Mouse (Mus musculus) left cerebral cortex, postnatal 10 days (tissue): ENCODE results near the gene Zfp771. TPM values are rescaled to one million over a fixed set of nuclear protein-coding genes. Genes with fewer than 3 reads are reported as not detected.
A peak's percentile ranks its signal among the peaks of the same experiment; 100 is the strongest.

ENCODE experiments used
- DNase-seq, 2 experiments: peaks; one replicate each; pipeline ENCODE4 v3.0.0; 2021 to 2022; ENCODE audit warnings: low spot score in 2 of 2, mixed read lengths in 1 of 2; ENCODE audit errors: extremely low spot score in 1 of 2
- intact Hi-C: fragments of 180-260 bp; cut with DNase I; formaldehyde crosslinking; loops from one replicate; pipeline ENCODE4 v1.15.1; 2025
- total RNA-seq, 2 experiments: library from RNA; stranded (reverse); gene quantifications; 2 replicates each; pipeline ENCODE4 v1.2.3; 2021

Gene Zfp771
- total RNA-seq, 2 experiments from 2014 or later, result 53.6 to 65.0 TPM

DNA sequence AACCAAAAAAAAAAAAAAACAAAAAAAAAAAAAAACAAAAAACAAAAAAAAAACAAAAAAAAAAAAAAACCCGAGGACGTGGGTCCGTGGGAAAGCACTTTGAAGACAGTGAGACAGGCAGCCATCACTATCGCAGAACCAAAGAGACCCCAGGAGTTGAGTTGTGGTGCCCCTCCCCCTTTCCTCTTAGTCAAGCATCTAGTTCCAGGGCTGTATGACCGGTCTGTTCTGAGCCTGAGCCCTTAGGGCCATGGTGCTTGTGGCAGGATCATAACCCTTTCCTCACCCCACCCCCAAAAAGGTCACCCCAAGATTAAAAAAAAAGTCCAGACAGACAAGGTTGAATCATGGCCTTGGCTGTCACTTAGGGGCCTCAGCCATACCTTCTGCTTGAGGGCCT lies 27.8 kb upstream of the Zfp771 start:
- no peak for DNase-seq
- intact Hi-C loops, result no loop called here

DNA sequence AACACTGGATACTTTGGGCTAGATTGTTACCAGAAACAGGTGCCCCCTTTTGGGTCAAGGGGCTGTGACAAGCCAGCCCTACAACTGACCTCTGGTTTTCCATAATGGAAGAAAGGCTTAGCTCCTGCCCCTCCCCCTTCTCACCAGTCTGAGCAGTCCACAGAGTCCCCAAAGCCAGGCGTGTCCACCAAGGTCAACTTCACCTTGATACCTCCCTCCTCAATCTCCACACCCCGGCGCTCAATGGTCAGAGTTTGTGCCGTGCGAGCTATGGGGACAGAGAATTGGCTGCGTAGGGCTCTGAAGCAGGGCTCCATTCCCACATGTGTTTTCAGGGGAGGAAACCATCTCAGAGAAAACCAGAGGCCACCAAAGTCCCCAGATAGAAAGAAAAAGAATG lies 26.6 kb upstream of the Zfp771 start:
- intact Hi-C loops, result no loop called here

DNA sequence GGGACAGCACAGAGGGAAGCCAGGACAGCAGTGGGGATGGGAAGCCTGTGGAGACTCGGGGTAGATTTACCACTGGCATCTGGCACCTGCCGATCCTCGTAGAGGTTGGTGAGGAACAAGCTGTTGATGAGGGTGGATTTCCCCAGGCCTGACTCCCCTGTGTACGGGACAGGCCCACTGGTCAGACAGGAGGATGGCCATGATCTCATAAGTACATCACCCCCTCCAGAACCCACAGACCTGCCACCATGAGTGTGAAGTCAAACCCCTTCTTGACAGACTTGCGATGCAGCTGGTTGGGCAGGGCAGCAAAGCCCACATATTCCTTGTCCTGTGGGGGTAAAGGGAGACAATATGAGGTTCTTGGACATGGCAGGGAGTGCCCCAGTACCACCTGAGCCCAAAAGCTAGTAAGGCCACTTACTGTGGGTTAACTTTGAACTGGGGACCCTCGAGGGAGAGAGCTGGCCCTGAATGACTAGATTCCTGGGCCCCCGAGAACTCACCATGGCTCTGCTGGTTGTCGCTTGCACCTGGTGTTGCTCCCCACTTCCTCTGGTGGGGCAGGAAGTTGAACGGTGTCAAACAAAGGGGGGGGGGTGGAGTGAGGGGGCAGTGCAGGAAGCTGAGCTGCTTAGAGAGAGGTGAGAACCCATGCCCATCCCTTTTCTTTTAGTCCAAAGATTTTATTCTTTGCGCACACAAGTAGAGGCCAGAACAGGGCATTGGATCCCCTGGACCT lies 26.0 kb upstream of the Zfp771 start:
- no peak for DNase-seq
- intact Hi-C loops, result no loop called here

More for the DNA sequence above, 26.6 kb upstream of the Zfp771 start:
- DNase-seq, result no peak

DNA sequence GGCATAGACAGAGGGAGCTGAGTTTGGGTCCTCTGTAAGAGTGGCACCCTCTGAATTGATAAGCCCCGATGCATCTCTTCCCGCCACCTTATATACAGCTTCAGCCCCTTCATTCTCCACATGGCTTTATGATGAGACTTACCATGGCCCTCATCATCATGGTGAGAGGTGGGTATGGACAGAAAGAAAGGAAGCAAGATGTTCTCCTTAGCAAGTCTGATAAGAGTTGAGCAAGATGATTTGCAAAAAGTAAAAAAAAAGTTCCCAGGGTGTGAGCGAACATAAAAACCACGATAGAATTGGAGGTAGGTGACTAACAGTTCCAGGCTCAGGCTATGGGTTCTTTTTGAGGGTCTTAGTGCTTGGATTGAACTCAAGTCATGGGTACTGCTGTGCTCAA lies 25.4 kb upstream of the Zfp771 start:
- DNase-seq, result no peak
- intact Hi-C loops, result no loop called here

DNA sequence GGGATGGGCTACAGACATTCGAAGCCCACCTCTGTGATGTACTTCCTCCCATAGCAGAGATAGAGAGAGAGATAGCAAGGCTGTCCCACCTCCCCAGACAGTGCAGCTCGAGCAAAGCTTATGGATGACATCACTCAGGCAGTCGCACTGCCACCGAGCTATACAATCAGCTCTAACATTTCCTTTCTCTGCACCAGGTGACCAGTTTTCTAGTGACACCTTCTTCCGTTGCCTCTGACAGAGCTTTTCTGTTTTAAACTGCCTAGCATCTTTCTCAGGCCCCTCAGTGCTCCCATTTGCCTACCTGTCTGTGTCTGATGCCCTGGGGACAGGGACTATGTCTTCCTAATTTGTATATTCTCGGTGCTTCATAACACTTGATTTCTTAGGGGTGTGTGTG lies 23.6 kb upstream of the Zfp771 start:
- DNase-seq, result no peak
- intact Hi-C loops, result no loop called here

DNA sequence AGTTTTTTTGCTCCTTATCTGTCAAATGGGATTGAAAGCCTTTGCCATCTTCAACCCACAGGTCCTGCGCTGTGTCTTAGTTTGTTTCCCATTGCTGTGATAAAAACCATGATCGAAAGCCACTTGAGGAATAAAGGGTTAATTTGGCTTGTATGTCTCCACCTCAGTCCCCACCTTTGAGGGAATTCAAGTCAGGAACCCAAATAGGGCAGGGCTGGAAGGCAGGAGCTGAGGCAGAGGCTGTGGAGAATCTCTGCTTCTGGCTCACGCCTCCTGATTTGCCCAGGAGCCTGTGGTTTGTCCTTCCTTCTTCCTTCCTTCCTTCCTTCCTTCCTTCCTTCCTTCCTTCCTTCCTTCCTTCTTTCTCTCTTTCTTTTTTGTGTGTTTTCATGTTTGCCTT lies 21.0 kb upstream of the Zfp771 start:
- intact Hi-C loops, result no loop called here
- no peak for DNase-seq

DNA sequence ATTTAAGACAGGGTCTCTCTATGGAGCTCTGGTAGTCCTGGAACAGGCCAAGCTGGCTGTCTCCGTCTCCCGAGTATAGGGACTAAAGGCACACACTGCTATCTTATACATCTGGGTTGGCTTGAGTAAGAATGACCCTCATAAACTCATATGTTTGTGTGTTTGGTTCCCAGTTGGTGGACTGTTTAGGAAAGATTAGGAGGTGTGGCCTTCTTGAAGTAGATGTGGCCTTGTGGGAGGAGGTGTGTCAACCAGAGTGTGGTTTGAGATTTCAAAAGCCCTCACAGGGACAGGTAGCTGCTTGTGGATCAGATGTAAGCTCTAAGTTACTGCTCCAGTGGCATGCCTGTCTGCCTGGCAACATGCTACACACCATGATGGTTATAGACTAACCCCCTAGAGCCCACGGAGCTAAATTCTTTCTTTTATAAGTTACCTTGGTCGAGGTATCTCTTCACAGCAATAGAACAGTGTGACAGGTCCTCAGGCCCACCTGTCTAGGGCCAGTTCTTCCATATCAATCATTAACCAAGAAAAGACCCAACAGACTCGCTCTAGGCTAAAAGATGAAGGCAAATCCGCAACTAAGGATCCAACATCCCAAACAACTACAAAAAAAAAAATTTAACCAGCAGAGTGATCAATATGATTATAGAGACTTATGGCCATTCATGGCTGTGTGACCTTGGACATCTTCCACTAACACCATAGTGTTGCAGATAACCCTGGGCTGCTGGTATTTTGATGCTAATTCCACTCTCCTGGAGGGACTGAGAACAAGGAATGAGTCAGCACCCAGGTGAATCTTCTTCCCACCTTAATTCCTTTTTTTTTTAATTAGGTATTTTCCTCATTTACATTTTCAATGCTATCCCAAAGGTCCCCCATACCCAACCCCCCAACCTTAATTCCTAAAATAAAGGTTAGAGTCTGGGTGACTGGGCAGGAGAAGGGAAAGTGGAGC lies 20.3 kb upstream of the Zfp771 start:
- intact Hi-C loops, result no loop called here
- DNase-seq, result no peak

DNA sequence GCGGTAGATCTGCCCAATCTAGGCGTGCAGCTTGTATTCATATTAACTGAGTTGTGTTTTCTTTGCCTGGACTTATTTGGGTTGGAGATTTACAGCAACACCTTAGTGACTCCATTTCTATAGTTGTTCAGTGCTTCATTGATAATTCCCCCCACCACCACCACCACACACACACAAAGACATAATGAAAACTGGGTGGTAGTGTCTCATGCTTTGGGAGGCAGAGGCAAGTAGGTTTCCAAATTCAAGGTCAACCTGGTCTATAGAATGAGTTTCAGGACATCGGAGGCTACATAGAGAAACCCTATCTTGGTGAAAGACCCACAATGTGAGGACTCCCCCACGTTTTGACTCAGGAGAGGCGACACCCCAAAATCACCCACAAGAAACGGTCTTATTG lies 19.5 kb upstream of the Zfp771 start:
- intact Hi-C loops, result no loop called here
- no peak for DNase-seq

DNA sequence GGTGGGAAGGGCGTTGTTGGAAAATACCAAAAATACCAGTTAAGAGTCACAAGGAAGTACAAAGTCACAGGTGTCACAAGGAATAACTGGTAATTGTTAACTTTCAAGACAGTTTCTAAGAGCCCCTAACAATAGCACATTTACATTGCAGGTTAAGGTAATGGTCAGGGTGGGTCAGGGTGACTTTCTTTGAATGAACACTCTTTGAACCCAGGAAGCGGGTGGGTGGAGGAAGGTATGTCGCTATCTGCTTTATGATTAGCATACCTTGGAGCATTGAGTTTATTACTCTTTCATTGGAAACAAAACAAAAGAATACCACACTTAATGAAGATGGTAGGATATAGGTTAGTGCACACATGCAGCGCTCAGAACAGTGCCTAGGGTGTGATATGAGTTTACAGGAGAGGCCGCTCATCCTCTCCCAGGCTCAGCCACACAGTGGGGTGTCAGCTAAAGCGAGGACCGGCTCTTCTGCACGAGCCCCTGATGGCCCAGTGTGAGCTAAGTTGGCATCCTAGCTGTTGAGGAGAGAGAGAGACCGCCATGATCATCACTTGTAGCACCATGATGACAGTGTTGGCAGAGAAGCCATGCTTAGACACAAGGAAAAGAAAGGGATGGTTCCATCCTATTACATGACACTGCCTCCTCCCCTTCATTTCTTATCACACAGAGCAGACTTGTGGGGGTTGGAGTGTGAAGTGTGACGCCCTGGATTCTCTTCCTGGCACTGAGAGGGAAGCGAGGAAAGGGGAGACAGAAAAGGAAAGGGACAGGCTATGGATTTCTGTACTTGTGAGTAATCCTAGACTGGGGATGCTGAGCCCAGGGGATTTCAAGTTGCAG lies 18.7 kb upstream of the Zfp771 start:
- intact Hi-C loops, result no loop called here
- no peak for DNase-seq

DNA sequence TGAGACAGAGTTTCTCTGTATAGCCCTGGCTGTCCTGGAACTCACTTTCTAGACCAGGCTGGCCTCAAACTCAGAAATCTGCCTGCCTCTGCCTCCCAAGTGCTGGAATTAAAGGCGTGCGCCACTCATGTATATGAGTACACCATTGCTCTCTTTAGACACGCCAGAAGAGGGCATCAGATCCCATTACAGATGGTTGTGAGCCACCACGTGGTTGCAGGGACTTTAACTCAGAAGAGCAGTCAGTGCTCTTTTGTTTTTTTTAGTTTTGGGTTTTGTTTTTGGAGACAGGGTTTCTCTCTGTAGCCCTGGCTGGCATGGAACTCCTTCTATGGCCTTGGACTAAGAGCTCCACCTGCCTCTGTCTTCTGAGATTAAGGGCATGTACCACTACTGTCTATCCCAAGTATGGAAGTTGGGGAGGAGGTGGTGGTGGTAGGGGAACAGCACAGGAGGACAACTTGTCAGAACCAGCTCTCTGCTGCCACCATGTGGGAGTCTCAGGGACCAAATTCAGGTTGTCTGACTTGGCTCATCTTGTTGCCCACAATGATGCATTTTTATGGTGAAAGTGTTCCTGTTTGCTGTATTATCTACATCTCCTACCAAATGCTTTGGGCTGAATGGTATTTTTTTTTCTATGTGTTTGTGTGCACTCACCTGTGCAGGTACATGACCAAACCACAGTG lies 15.3 kb upstream of the Zfp771 start:
- DNase-seq, result peak; percentile 68 to 84
- intact Hi-C loops, result no loop called here

DNA sequence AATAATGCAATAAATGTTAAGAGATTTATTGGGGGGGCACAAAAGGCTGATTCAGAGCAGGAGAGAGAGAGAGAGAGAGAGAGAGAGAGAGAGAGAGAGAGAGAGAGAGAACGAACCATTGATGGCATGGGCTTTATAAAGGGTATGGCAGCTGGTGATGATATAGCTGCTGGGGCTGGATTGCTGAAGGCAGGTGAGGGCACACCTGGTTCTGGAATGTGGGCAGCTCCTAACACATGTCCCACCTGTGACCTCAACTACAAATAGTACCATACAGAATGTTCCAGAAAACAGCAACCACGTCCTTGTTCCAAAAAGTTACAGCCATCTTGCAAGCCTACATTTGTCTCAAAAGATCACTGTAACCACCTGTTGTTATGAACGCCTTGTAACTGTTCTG lies 12.7 kb upstream of the Zfp771 start:
- DNase-seq, result no peak
- intact Hi-C loops, result no loop called here

DNA sequence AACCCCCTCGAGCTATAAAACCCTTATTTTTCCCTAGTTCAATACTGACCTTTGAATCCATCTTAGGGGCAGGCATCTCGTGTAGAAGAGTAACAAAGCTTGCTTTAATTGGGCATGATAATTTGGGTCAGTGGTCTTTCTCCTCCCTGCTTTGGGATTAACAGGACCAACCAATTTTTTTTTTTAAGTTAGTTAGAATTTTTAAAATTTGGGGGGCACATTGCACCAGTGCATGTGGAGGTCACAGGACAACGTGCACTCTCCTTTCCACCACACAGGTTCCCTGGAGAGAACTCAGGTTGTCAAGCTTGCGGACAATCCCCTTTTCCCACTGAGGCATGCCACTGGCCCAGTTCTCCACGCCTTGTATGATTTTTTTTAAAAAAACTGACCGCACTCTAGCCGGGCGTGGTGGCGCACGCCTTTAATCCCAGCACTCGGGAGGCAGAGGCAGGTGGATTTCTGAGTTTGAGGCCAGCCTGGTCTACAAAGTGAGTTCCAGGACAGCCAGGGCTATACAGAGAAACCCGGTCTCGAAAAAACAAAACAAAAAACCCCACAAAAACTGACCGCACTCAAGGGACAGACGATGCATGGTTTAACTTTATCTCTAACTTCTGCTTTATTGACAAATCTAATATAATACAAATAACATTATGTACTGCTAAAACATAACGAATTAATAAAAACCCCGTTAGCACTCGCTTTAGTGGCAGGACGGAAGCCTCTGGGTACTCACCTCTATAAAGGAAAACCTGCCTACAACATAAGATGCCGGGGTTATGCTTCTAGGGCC lies 12.1 kb upstream of the Zfp771 start:
- no peak for DNase-seq
- intact Hi-C loops, result no loop called here

DNA sequence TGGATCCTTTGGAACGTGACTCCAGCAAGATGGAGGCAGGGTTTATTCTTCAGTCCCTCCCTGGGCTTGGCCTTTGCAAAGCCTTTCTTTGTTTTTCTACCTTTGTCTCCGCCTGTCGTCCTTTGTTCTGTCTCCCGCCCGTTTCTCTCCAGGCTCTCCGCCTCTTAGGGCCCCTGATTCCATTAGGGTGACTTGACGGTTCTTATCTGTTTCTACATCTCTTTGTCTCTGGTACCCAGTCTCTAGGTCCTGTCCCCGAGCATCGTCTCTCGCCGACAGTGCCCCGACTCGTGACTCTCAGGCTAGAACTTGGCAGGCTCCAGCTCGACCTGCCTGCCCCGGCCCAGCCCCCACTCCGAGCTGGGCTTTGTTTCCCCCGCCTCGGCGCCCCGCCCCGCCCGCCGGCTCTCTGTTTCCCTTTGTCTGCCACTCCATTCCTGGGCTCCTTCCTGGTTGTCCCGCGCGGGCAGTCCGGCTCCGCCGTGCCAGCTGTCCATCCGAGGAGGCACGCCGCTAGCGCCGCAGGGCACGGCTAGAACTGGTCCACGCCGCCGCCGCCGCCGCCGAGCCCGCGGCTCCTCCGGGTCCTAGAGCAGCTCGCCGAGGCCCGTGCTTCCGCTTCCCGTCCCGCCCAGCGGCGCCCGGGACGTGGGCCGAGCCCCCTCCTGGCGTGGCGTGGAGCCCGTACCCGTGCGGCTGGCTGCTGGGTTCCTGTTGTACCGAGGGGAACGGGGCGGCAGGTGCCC lies 11.3 kb upstream of the Zfp771 start, which contains the start of the genes Zfp553 and Sept1:
Gene Zfp553, plus strand, starts transcription at position 440 of the 746 bp plus-strand sequence.
Gene Sept1, minus strand, starts transcription at position 509 of the 746 bp plus-strand sequence.
- intact Hi-C loops, result no loop called here
- peak; percentile 67 to 90 for DNase-seq

DNA sequence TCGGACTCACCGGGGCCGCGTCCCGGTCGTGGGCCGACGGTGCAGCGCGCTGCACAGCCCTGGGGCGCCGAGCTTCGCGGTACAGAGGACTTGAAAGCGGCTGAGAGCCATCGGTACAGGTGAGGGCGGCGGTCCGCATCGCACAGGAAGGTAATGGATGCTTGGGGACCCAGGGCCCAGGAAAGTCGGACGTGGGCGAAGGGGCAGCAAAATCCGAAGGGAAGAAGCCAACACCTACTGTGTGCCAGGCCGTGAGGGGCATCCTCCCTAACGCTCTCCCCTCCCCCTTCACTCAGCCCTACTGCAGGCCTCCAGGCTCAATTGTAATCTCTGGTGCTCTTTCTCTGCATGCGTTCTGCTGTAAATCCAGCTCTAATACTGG lies 10.7 kb upstream of the Zfp771 start:
- intact Hi-C loops, result no loop called here
- DNase-seq, result no peak

DNA sequence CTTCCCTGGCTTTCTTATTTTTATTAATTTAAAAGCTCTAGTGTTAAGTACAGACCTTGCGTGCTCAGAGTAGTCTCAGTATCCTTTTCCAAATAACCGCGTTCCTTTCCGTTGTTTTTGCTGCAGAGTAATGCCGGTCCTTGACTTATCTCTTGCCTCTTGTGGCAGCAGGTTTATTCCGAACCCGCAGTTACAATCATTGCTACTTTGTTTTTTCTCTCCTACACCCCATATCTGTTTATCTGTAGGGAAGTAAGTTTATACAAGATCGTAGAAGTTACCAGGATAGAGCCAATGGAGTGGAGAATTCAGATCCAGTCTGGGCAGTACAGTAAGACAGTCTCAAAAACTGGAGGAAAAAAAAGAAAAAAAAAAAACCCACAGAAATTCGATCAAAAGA lies 10.3 kb upstream of the Zfp771 start:
- intact Hi-C loops, result no loop called here
- no peak for DNase-seq

DNA sequence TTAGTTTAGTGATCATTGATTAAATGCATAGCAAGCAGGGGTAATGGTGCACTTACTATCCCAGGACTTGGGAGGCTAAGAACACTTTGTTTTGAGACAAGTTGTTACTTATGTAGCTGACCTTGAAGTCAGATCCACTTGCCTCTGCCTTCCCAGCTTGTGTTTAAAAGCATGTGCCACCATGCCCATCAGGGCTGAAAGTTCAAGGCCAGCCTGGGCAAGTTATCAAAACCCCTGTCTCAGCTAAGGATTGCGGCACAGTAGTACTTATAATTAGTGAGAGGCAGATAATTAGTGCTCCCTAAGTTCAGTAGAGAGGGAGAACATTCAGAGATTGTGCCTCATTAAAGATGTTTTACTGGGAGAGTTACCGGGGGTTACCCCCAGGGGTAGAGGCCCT lies 9.3 kb upstream of the Zfp771 start:
- no peak for DNase-seq
- intact Hi-C loops, result no loop called here

DNA sequence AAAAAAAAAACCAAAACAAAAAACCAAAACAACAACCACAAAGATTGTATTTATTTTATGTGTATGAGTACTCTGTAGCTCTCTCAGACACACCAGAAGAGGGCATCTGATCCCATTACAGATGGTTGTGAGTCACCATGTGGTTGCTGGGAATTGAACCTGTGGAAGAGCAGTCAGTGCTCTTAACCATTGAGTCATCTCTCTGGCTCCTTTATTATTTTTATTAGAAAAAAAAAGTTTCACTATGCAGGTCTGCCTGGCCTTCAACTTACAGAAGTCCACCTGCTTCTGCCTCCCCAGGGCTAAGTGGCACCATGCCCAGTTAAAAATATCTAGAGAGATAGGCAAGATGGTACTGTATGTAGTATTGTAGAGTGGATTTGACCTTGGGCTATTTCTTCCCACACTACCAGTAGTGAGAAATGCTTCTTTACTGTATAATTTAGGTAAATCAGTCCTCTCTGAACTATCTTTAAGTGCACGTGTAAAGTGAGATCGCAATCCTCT lies 660 bp upstream of the Zfp771 start:
- DNase-seq, result no peak
- intact Hi-C loops, result no loop called here
